Mouse (Mus musculus): ENCODE data around the gene Mtmr3. TPM values are rescaled to one million over a fixed set of nuclear protein-coding genes. Genes with fewer than 3 reads are reported as not detected.

Gene Mtmr3
- 23.7 and 28.0 TPM in 2 replicates for polyA plus RNA-seq (2016; fragmentation: Nextera tagmentation; extraction: Ambion mirVana)

DNA sequence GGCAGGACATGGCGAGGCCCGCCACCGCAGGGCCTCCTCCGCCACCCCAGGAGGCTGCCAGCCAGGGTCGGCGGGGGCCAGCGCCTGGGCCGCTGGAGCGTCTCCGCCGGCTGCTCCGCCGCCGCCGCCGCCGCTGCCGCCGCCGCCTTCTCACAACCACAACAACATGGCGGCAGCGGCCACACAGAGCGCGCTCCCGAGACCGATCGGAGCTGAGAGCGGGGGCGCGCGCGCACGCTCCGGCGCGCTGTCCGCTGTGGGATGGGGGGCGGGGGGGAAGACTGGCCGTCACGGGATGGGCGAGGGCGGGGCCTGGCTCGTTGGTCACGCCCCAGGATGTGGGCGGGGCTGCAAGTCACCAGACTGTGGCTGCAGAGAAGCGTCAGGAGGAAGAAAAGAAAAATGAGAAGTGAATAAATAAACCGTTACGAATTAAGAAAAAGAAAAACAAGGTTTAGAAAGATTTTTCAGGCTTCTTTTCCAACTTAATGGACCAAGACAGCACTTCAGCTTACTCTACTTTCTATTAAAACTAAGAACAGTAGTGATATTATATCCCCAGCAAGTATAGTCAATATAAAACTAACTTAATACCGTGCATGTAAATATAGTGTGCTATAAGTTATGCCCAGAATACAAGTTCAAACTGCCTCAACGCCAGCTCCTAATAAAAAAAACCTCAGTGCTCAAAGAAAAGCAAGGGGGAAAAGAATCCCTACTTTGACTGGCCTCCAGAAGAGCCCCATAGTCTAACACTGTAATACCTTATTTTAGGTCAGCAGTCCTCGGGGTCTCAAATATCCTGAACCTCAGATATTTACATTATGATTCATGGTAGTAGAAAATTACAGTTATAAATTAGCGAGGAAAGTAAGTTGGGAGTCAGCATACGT lies at the start of gene Mtmr3:
Gene Mtmr3 (minus strand): TSS at position 256 of the 893 bp plus-strand sequence.
- WGBS, result 5% methylated on average over 43 of the region's 53 CpGs

DNA sequence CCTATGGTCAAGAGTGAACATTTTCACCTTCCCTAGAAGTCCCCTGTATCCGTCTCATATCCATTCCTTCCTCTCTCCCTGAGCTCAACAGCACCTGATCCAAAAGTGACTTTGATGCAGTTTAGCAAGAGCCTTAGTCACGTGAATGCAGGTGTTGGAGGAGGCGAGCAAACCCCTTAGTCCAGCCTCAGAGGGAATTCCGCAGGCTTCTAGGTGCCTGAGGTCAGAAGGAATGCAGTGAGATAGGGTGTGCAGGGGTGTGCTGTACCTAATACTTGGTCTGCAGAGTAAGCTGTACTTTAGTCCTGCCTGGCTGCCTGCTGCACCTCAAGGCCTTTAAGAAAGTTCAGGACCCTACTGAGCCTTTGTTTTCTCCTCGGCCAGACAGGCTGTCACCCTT lies 49.1 kb upstream of the Mtmr3 start:
- DNase-seq (ENCODE audit: low spot score), result no peak

More for the DNA sequence above, at the start of gene Mtmr3:
- H3K36me3 ChIP-seq, result no peaks in the 10 kb centered on the region
- H3K27ac ChIP-seq, result peak within 1 kb of the TSS; percentile 100
- no peaks in the 10 kb centered on the region for H3K9me3 ChIP-seq
- no peaks in the 10 kb centered on the region for H3K27me3 ChIP-seq (ENCODE audit: insufficient read depth, poor library complexity, severe bottlenecking)
- peak; percentile 97 for DNase-seq (ENCODE audit: low spot score)
- H3K4me1 ChIP-seq, result peaks cover 7% of the 10 kb centered on the region
- H3K4me3 ChIP-seq, result peak within 1 kb of the TSS; percentile 90

DNA sequence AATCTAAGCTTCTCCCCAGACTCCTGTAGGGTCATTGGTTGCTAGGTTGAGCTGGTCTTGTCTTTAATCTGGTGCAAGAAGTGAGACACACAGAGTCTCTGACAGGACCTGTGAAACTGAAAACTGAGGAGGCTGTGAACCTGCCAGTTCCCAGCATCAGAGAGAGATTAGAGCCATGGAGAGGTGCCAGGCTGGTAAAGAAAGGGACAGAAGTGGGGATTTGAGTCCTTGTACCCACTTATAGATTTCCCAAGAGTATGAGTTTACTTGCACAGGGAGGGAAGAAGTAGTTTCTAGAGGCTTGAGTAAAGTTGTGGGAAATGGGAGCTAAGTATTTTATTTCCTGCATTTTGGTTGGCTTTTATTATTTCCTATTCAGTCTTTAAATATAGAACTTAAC lies 46.5 kb upstream of the Mtmr3 start:
- DNase-seq (ENCODE audit: low spot score), result no peak
- Histone ChIP-seq H3K36me3 (peaks cover 27% of the 10 kb centered on the region; the same call in 1 of the 2 replicates), H3K4me3 (no peak overlapping the region), H3K27me3 (ENCODE audit: insufficient read depth, poor library complexity, severe bottlenecking) (no peaks in the 10 kb centered on the region), H3K4me1 (peaks cover 21% of the 10 kb centered on the region), H3K27ac (no peak overlapping the region), H3K9me3 (no peaks in the 10 kb centered on the region)

More for the DNA sequence above, 49.1 kb upstream of the Mtmr3 start:
- Histone ChIP-seq H3K4me1 (peaks cover 6% of the 10 kb centered on the region; the same call in 1 of the 2 replicates), H3K36me3 (peaks cover 47% of the 10 kb centered on the region), H3K27me3 (ENCODE audit: insufficient read depth, poor library complexity, severe bottlenecking) (no peaks in the 10 kb centered on the region), H3K27ac (no peak overlapping the region), H3K9me3 (no peaks in the 10 kb centered on the region), H3K4me3 (no peak overlapping the region)
- 61% methylated on average over 5 of the region's 5 CpGs for WGBS

DNA sequence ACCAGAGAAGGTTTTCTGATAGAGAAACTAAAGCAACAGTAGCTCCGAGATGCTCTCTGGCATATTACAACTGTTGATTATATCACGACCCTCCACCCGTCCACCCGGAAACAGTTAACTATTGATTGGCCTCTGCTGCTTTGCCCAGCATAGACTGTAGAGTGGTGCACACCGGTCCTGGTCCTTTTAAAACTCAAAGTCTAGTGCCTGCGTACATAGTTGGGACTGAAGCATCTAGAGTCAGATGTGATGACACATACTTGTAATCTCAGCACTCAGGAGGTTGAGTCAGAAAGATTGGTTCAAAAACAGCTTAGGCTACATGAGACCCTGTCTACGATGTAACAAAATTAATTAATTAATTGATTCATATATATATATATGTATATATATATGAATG lies 43.6 kb upstream of the Mtmr3 start:
- DNase-seq (ENCODE audit: low spot score), result no peak
- Histone ChIP-seq H3K27me3 (ENCODE audit: insufficient read depth, poor library complexity, severe bottlenecking) (no peaks in the 10 kb centered on the region), H3K27ac (peak overlapping the region; percentile 91), H3K4me1 (peaks cover 26% of the 10 kb centered on the region), H3K36me3 (peaks cover 14% of the 10 kb centered on the region; the same call in 1 of the 2 replicates), H3K9me3 (no peaks in the 10 kb centered on the region), H3K4me3 (peak overlapping the region; percentile 94)
- 17% methylated on average over 7 of the region's 7 CpGs for WGBS

DNA sequence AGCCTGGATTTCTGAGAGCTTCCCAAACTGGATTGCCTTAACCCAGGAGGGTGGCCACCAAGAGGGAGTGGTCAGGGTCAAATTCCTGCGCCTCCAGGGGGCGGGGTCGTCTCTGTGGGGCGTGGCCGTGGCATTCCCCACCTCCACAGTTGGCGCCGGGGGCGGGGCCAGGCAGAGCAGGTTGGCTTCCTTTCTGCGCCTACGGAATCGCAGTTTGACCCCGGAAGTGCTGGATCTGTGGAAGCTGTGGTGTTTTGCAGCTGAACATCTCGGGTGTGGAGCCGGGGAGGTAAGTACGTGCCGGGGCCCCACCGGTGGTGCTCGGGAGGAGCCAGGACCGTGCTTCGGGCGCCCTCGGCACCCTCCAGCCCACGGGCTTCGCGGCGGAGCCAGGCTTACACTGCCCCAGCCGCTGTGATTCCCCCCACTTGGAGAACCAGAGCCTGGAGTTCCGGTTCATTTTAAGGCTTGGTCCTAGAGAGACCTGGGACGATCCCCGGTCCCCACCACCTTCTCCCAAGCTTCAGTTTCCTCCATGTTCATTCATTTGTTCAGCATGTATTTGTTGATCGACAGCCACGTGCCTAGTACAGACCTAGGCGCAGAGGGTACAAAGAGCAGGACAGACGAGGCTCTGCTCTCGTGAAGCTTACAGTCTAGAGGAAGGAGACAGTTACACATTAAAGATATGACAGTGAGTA lies 43.0 kb upstream of the Mtmr3 start, which contains the start of gene Ascc2:
Gene Ascc2 (plus strand): TSS at position 214 of the 701 bp plus-strand sequence.
- Histone ChIP-seq H3K9me3 (no peaks in the 10 kb centered on the region), H3K27me3 (ENCODE audit: insufficient read depth, poor library complexity, severe bottlenecking) (no peaks in the 10 kb centered on the region), H3K27ac (peak within 1 kb of the TSS; percentile 91), H3K4me3 (peak within 1 kb of the TSS; percentile 94), H3K4me1 (peaks cover 26% of the 10 kb centered on the region), H3K36me3 (peaks cover 14% of the 10 kb centered on the region; the same call in 1 of the 2 replicates)
- WGBS, result under 1% methylated on average over 35 of the region's 35 CpGs
- DNase-seq (ENCODE audit: low spot score), result peak; percentile 98

DNA sequence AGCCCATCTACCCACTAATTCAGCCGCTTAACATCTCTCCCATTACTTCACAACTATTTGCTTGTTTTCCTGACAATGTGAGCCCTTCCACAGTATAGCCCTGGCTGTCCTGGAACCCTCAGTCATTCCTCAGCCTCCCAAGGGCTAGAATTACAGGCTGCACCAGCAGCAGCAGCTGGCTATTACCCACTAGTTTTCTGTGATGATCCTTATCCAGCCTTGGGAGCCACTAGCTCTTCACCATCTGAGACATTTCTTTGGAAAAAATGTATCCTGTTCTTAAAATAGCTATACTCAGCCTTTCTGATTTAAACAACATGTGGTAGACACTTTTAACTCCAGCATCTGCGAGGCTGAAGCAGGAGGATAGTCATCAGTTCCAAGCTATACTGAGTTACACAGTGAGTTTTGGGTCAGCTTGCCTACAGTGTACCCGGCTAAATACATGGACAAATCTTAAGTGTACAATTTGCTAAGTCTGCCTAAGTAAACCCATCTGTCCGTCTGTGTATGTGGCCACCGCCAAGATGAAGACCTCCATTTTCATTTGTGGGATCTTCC lies 42.2 kb upstream of the Mtmr3 start:
- H3K36me3 ChIP-seq, result peaks cover 7% of the 10 kb centered on the region; the same call in 1 of the 2 replicates
- peak overlapping the region; percentile 94 for H3K4me3 ChIP-seq
- WGBS, result 54% methylated on average over 5 of the region's 5 CpGs
- no peaks in the 10 kb centered on the region for H3K9me3 ChIP-seq
- peak overlapping the region; percentile 91 for H3K27ac ChIP-seq
- no peaks in the 10 kb centered on the region for H3K27me3 ChIP-seq (ENCODE audit: insufficient read depth, poor library complexity, severe bottlenecking)
- H3K4me1 ChIP-seq, result peaks cover 26% of the 10 kb centered on the region
- no peak for DNase-seq (ENCODE audit: low spot score)

DNA sequence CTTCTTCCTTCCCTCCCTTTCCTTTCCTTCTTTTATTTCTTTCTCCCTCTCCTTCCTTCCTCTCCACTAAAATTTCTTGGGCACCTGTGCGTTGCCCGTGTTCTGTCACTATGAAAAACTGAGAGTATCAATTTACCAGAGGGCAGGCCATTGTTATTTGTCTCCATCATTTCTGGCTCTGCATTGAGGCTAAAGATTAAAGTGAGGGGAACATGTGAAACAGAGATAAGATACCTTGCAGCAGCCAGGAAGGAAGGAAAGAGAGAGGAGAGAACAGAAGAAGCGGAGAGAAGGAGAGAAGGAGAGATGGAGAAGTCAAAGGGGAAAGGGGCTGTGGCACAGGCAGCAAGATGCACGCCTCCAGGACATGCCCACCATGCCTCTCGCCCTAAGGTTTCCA lies 39.7 kb upstream of the Mtmr3 start:
- Histone ChIP-seq H3K4me3 (no peak overlapping the region), H3K36me3 (no peaks in the 10 kb centered on the region), H3K4me1 (peaks cover 47% of the 10 kb centered on the region), H3K9me3 (no peaks in the 10 kb centered on the region), H3K27me3 (ENCODE audit: insufficient read depth, poor library complexity, severe bottlenecking) (no peaks in the 10 kb centered on the region), H3K27ac (no peak overlapping the region)
- WGBS, result 64% methylated on average over 5 of the region's 5 CpGs
- no peak for DNase-seq (ENCODE audit: low spot score)

DNA sequence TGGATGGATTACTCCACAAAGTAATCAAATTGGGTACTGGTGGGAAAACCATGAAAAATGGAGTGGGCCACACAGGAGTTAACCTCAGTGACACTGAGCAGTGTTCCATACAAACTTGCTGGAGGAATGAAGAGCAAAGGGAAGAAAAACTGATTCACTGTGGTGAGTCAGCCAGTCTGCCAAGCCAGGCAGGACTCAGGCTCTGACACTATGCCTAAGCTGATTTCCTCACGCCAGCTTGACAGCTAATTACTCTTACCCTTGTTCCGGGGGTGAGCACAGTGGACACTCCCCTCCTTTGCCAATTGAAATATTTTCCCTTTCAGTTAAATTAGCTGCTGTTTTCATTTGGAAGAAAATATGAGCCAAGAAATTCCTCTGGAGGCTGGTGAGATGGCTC lies 38.8 kb upstream of the Mtmr3 start:
- no peak overlapping the region for H3K27ac ChIP-seq
- H3K4me1 ChIP-seq, result peaks cover 47% of the 10 kb centered on the region
- H3K9me3 ChIP-seq, result no peaks in the 10 kb centered on the region
- no peaks in the 10 kb centered on the region for H3K36me3 ChIP-seq
- H3K27me3 ChIP-seq (ENCODE audit: insufficient read depth, poor library complexity, severe bottlenecking), result no peaks in the 10 kb centered on the region
- H3K4me3 ChIP-seq, result no peak overlapping the region
- no peak for DNase-seq (ENCODE audit: low spot score)
- 54% methylated on average over 2 of the region's 2 CpGs for WGBS

DNA sequence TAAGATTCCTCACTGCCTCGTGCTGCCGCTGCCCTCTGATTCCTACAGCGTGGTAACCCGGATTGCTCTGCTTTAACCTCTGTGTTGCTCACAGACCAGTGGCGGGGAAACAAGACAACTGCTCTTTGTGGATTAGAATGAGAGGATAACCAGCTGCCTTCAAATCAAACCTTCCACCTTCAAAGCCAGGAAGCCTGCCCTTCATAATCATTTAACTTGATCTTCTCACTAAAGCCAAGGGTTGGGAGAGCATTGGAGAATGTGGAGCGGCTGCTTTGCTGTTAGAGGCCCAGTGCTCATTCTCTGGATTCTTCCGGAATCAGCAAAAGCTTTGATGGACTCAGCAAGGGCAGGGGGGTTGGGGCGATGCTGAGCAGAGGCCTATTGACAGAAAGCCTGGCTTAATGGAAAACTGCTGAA lies 35.2 kb upstream of the Mtmr3 start:
- DNase-seq (ENCODE audit: low spot score), result no peak
- 10% methylated on average over 8 of the region's 8 CpGs for WGBS
- peaks cover 34% of the 10 kb centered on the region for H3K4me1 ChIP-seq
- no peaks in the 10 kb centered on the region for H3K36me3 ChIP-seq
- H3K27me3 ChIP-seq (ENCODE audit: insufficient read depth, poor library complexity, severe bottlenecking), result no peaks in the 10 kb centered on the region
- H3K9me3 ChIP-seq, result no peaks in the 10 kb centered on the region
- H3K27ac ChIP-seq, result peak overlapping the region; percentile 86
- no peak overlapping the region for H3K4me3 ChIP-seq

DNA sequence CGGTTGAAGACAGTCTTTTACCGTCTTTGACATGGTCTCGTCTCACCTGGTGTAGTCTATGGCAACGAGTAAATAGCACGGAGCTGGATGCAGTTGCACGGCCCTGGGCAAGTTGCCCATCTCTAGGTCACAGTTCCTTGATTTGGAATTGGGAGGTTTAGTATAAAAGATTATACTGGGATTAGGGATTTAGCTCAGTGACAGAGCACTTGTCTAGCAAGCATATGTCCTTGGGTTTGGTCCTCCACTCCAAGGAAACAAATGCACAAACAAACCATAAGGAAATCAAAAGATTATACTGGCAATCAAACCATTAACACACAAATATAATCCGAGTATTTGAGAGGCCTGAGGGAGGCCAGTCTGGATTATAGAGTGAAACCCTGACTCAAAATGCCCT lies 33.0 kb upstream of the Mtmr3 start:
- H3K4me1 ChIP-seq, result peaks cover 32% of the 10 kb centered on the region
- WGBS, result 92% methylated on average over 7 of the region's 7 CpGs
- H3K4me3 ChIP-seq, result no peak overlapping the region
- H3K9me3 ChIP-seq, result no peaks in the 10 kb centered on the region
- no peaks in the 10 kb centered on the region for H3K36me3 ChIP-seq
- H3K27me3 ChIP-seq (ENCODE audit: insufficient read depth, poor library complexity, severe bottlenecking), result no peaks in the 10 kb centered on the region
- no peak for DNase-seq (ENCODE audit: low spot score)
- no peak overlapping the region for H3K27ac ChIP-seq

DNA sequence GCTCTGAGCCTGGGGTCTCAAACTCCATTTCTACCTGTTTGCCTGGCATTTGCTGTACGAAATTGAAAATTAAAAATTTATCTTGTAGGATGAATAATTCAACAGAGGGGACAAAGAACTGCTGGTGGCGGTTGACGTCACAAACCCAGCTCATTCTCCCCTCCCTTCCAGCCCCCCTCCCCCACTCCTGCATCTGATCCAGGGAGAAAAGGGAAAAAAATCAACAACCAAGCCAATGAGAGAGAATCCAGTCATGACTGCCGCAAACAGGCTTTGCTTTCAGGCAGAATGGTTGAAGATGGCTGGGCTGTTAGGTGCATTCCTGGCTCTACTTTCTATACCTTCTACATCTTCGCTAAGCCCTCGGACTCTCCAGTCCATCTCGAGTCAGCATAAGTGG lies 31.3 kb upstream of the Mtmr3 start:
- Histone ChIP-seq H3K9me3 (no peaks in the 10 kb centered on the region), H3K27me3 (ENCODE audit: insufficient read depth, poor library complexity, severe bottlenecking) (no peaks in the 10 kb centered on the region), H3K4me1 (peaks cover 26% of the 10 kb centered on the region), H3K4me3 (no peak overlapping the region), H3K36me3 (no peaks in the 10 kb centered on the region), H3K27ac (no peak overlapping the region)
- DNase-seq (ENCODE audit: low spot score), result no peak
- 72% methylated on average over 7 of the region's 7 CpGs for WGBS

DNA sequence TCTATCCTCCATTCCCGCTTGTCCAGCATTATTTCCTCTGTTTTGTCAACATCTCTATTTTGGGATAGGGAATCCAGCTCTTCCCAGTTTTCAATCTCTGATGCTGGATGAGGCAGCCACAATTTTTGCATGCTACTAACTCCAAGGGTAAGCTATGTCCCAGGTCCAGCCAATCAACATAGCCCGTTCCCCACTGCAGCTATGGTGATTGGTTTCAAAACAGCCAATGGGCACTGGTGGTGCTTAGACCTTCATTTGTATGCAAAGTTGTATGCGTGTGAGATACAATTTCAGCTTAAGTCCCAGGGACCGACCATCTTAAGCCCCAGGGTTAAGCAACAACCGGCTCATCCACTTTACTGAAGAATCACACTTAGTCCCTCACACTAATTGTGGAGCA lies 28.3 kb upstream of the Mtmr3 start:
- H3K27ac ChIP-seq, result no peak overlapping the region
- no peak overlapping the region for H3K4me3 ChIP-seq
- DNase-seq (ENCODE audit: low spot score), result no peak
- no peaks in the 10 kb centered on the region for H3K27me3 ChIP-seq (ENCODE audit: insufficient read depth, poor library complexity, severe bottlenecking)
- H3K9me3 ChIP-seq, result no peaks in the 10 kb centered on the region
- WGBS, result 58% methylated on average over 5 of the region's 5 CpGs
- peaks cover 16% of the 10 kb centered on the region for H3K4me1 ChIP-seq
- no peaks in the 10 kb centered on the region for H3K36me3 ChIP-seq
